Mouse (Mus musculus) heart, embryonic 11.5 days (tissue): Measurements from ENCODE around the gene Ppfia2. TPM values are rescaled to one million over a fixed set of nuclear protein-coding genes. Genes with fewer than 3 reads are reported as not detected.

Source experiments
- ATAC-seq: fragments of 200-750 bp; cut with Nextera tagmentation; replicated peaks from 2 replicates; pipeline ENCODE4 v1.8.0; 2017; ENCODE audit warnings: moderate library complexity; ENCODE audit not compliant: insufficient number of reproducible peaks, low FRiP score, low TSS enrichment
- H3K27ac ChIP-seq: fragments of 300-500 bp; sonication (generic); 2 replicates; pipeline ENCODE4 v1.5.1; 2014; ENCODE audit warnings: mild to moderate bottlenecking, low read depth, low read length
- H3K27me3 ChIP-seq: fragments of 300-500 bp; sonication (generic); 2 replicates; pipeline ENCODE4 v1.6.1; 2014; ENCODE audit warnings: mild to moderate bottlenecking, low read length, mixed read lengths; ENCODE audit not compliant: control insufficient read depth, insufficient read depth
- H3K36me3 ChIP-seq: fragments of 300-500 bp; sonication (generic); 2 replicates; pipeline ENCODE4 v1.6.1; 2014; ENCODE audit warnings: mild to moderate bottlenecking, low read length, moderate library complexity, mixed read lengths; ENCODE audit not compliant: control insufficient read depth, insufficient read depth
- H3K4me1 ChIP-seq: fragments of 300-500 bp; sonication (generic); 2 replicates; pipeline ENCODE4 v1.6.1; 2014; ENCODE audit warnings: low read length; ENCODE audit not compliant: control insufficient read depth, insufficient read depth
- H3K4me2 ChIP-seq: fragments of 300-500 bp; sonication (generic); 2 replicates; pipeline ENCODE4 v1.6.1; 2014; ENCODE audit warnings: mild to moderate bottlenecking, moderate library complexity
- H3K4me3 ChIP-seq: fragments of 300-500 bp; sonication (generic); 2 replicates; pipeline ENCODE4 v1.5.1; 2014; ENCODE audit warnings: low read depth, low read length
- H3K9ac ChIP-seq: fragments of 300-500 bp; sonication (generic); 2 replicates; pipeline ENCODE4 v1.6.1; 2014; ENCODE audit warnings: mild to moderate bottlenecking, low read depth, low read length, moderate library complexity
- H3K9me3 ChIP-seq: fragments of 300-500 bp; sonication (generic); replicated peaks from 2 replicates; pipeline ENCODE4 v1.6.1; 2016; ENCODE audit warnings: low read length; ENCODE audit not compliant: control insufficient read depth
- WGBS: fragments of 180-500 bp; shearing (Covaris S2); extraction: QIAGEN DNeasy Blood & Tissue Kit; methylation state at CpG from one replicate; pipeline ENCODE4 v1.1.7; 2014; ENCODE audit not compliant: insufficient replicate concordance; 5-methylcytosine and 5-hydroxymethylcytosine counted together
- polyA plus RNA-seq: library from polyadenylated mRNA; unstranded; fragments of >200 nt; fragmentation: Nextera tagmentation; extraction: Ambion mirVana; gene quantifications from 2 replicates; pipeline ENCODE4 v1.2.1, GENCODE M21; 2014

Gene Ppfia2
- polyA plus RNA-seq, 1 experiment from 2014 or later: 0.14 TPM

- H3K27ac ChIP-seq: no peak overlapping the region
- no peaks in the 10 kb centered on the region for H3K9me3 ChIP-seq
- no peaks in the 10 kb centered on the region for H3K36me3 ChIP-seq
- no peak overlapping the region for H3K4me3 ChIP-seq
- H3K27me3 ChIP-seq: no peaks in the 10 kb centered on the region
- no peak overlapping the region for H3K4me2 ChIP-seq
- no peak for ATAC-seq
- H3K4me1 ChIP-seq: no peaks in the 10 kb centered on the region
- no peak overlapping the region for H3K9ac ChIP-seq
- 58% methylated on average over 18 of the region's 18 CpGs for WGBS
Observed at GRCm38 (mm10) chr10:106632171-106632935, 162.2 kb downstream of the Ppfia2 start.

GRCm38 (mm10) chr10:106633898-106634297 is 163.8 kb downstream of the Ppfia2 start:
- Histone ChIP-seq H3K9me3 (no peaks in the 10 kb centered on the region), H3K27me3 (no peaks in the 10 kb centered on the region), H3K36me3 (no peaks in the 10 kb centered on the region), H3K27ac (no peak overlapping the region), H3K4me2 (no peak overlapping the region), H3K9ac (no peak overlapping the region), H3K4me1 (no peaks in the 10 kb centered on the region), H3K4me3 (no peak overlapping the region)
- 65% methylated on average over 7 of the region's 7 CpGs for WGBS
- no peak for ATAC-seq

GRCm38 (mm10) chr10:106652276-106652675 is 182.1 kb downstream of the Ppfia2 start:
- no peaks in the 10 kb centered on the region for H3K4me1 ChIP-seq
- H3K9me3 ChIP-seq: no peaks in the 10 kb centered on the region
- no peak overlapping the region for H3K4me2 ChIP-seq
- no peaks in the 10 kb centered on the region for H3K27me3 ChIP-seq
- 82% methylated on average over 4 of the region's 4 CpGs for WGBS
- ATAC-seq: no peak
- H3K36me3 ChIP-seq: no peaks in the 10 kb centered on the region
- no peak overlapping the region for H3K9ac ChIP-seq
- H3K27ac ChIP-seq: no peak overlapping the region
- H3K4me3 ChIP-seq: no peak overlapping the region

- WGBS: 73% methylated on average over 3 of the region's 3 CpGs
- Histone ChIP-seq H3K4me1 (no peaks in the 10 kb centered on the region), H3K27ac (no peak overlapping the region), H3K9me3 (no peaks in the 10 kb centered on the region), H3K36me3 (no peaks in the 10 kb centered on the region), H3K27me3 (no peaks in the 10 kb centered on the region), H3K9ac (no peak overlapping the region), H3K4me2 (no peak overlapping the region), H3K4me3 (no peak overlapping the region)
- ATAC-seq: no peak
Observed at GRCm38 (mm10) chr10:106665221-106665620, 195.1 kb downstream of the Ppfia2 start.

- no peaks in the 10 kb centered on the region for H3K36me3 ChIP-seq
- H3K9ac ChIP-seq: no peak overlapping the region
- no peak overlapping the region for H3K27ac ChIP-seq
- ATAC-seq: no peak
- H3K4me2 ChIP-seq: no peak overlapping the region
- 79% methylated on average over 3 of the region's 3 CpGs for WGBS
- H3K4me3 ChIP-seq: no peak overlapping the region
- no peaks in the 10 kb centered on the region for H3K27me3 ChIP-seq
- H3K4me1 ChIP-seq: no peaks in the 10 kb centered on the region
- H3K9me3 ChIP-seq: no peaks in the 10 kb centered on the region
Observed at GRCm38 (mm10) chr10:106670170-106670569, 200.0 kb downstream of the Ppfia2 start.

- Histone ChIP-seq H3K27me3 (no peaks in the 10 kb centered on the region), H3K36me3 (no peaks in the 10 kb centered on the region), H3K27ac (no peak overlapping the region), H3K4me2 (no peak overlapping the region), H3K4me3 (no peak overlapping the region), H3K4me1 (no peaks in the 10 kb centered on the region), H3K9me3 (no peaks in the 10 kb centered on the region), H3K9ac (no peak overlapping the region)
- WGBS: 75% methylated on average over 5 of the region's 5 CpGs
- ATAC-seq: no peak
Observed at GRCm38 (mm10) chr10:106681395-106681794, 211.3 kb downstream of the Ppfia2 start.

GRCm38 (mm10) chr10:106685519-106685918 is 215.4 kb downstream of the Ppfia2 start:
- Histone ChIP-seq H3K9ac (no peak overlapping the region), H3K4me2 (no peak overlapping the region), H3K4me3 (no peak overlapping the region), H3K36me3 (no peaks in the 10 kb centered on the region), H3K27ac (no peak overlapping the region), H3K4me1 (no peaks in the 10 kb centered on the region), H3K9me3 (no peaks in the 10 kb centered on the region), H3K27me3 (no peaks in the 10 kb centered on the region)
- WGBS: 41% methylated on average over 3 of the region's 3 CpGs
- ATAC-seq: no peak

GRCm38 (mm10) chr10:106719936-106720335 is 249.8 kb downstream of the Ppfia2 start:
- no peak for ATAC-seq
- H3K4me2 ChIP-seq: no peak overlapping the region
- no peak overlapping the region for H3K27ac ChIP-seq
- H3K4me3 ChIP-seq: no peak overlapping the region
- H3K9me3 ChIP-seq: no peaks in the 10 kb centered on the region
- H3K4me1 ChIP-seq: no peaks in the 10 kb centered on the region
- H3K27me3 ChIP-seq: no peaks in the 10 kb centered on the region
- no peak overlapping the region for H3K9ac ChIP-seq
- H3K36me3 ChIP-seq: no peaks in the 10 kb centered on the region
- 86% methylated on average over 2 of the region's 2 CpGs for WGBS

- Histone ChIP-seq H3K4me3 (no peak overlapping the region), H3K36me3 (no peaks in the 10 kb centered on the region), H3K4me1 (no peaks in the 10 kb centered on the region), H3K27ac (no peak overlapping the region), H3K9ac (no peak overlapping the region), H3K27me3 (no peaks in the 10 kb centered on the region), H3K4me2 (no peak overlapping the region), H3K9me3 (no peaks in the 10 kb centered on the region)
- WGBS: 71% methylated on average over 2 of the region's 2 CpGs
- ATAC-seq: no peak
Observed at GRCm38 (mm10) chr10:106732265-106732664, 262.1 kb downstream of the Ppfia2 start.
